Mouse (Mus musculus) ES-Bruce4 (cell line): ENCODE measurements at regions not wholly inside any gene's neighbourhood (a gene's known extent, or its start where the extent isn't known, plus 50 kb on each side); places are given as distances from the start of the nearest gene placed in this dataset.

Experiments
- H3K27ac ChIP-seq: 2 replicates; pipeline ENCODE4 v1.5.1; 2012; ENCODE audit warnings: low read length, inconsistent platforms; ENCODE audit not compliant: insufficient read depth
- H3K27me3 ChIP-seq: 2 replicates; pipeline ENCODE4 v1.6.1; 2012; ENCODE audit warnings: mild to moderate bottlenecking, low read length, inconsistent platforms; ENCODE audit not compliant: control insufficient read depth, poor library complexity, insufficient read depth, severe bottlenecking
- H3K36me3 ChIP-seq: 2 replicates; pipeline ENCODE4 v1.6.1; 2012; ENCODE audit warnings: inconsistent platforms, mild to moderate bottlenecking, low read length, moderate library complexity; ENCODE audit not compliant: control insufficient read depth, poor library complexity, insufficient read depth, severe bottlenecking
- H3K4me1 ChIP-seq: one replicate; pipeline ENCODE4 v1.8.1; 2011; ENCODE audit warnings: low read length; ENCODE audit not compliant: control insufficient read depth, insufficient read depth
- H3K4me3 ChIP-seq: 2 replicates; pipeline ENCODE4 v1.5.1; 2011; ENCODE audit warnings: low read depth, mild to moderate bottlenecking, low read length
- H3K9ac ChIP-seq: 2 replicates; pipeline ENCODE4 v1.6.1; 2012; ENCODE audit warnings: low read depth, mild to moderate bottlenecking, inconsistent platforms; ENCODE audit not compliant: poor library complexity, severe bottlenecking
- H3K9me3 ChIP-seq: replicated peaks from 2 replicates; pipeline ENCODE4 v1.6.1; 2012; ENCODE audit warnings: mild to moderate bottlenecking, low read length, inconsistent platforms; ENCODE audit not compliant: control insufficient read depth, poor library complexity, insufficient read depth, severe bottlenecking
- CTCF ChIP-seq: IDR thresholded peaks from one replicate; pipeline ENCODE4 v1.8.1; 2011; ENCODE audit warnings: low read depth, low read length
- EP300 ChIP-seq: IDR thresholded peaks from 2 replicates; pipeline ENCODE4 v1.6.1; 2011; ENCODE audit warnings: low read depth, low read length; ENCODE audit not compliant: insufficient read depth
- POLR2A ChIP-seq: IDR thresholded peaks from one replicate; pipeline ENCODE4 v1.8.1; 2011; ENCODE audit warnings: low read length; ENCODE audit not compliant: insufficient read depth

- TF ChIP-seq EP300 (no peak), POLR2A (no peak), CTCF (no peak)
- no peak overlapping the region for H3K27ac ChIP-seq
- H3K36me3 ChIP-seq: no peaks in the 10 kb centered on the region
Observed at GRCm38 (mm10) chr6:111664603-111665002, 609.0 kb upstream of the Lmcd1 start.

GRCm38 (mm10) chr6:111684911-111685310 lies 588.6 kb upstream of the Lmcd1 start:
- H3K4me3 ChIP-seq: no peak overlapping the region
- H3K27me3 ChIP-seq: no peaks in the 10 kb centered on the region
- no peaks in the 10 kb centered on the region for H3K4me1 ChIP-seq
- H3K27ac ChIP-seq: no peak overlapping the region
- H3K36me3 ChIP-seq: no peaks in the 10 kb centered on the region
- H3K9me3 ChIP-seq: peaks cover 4% of the 10 kb centered on the region
- H3K9ac ChIP-seq: no peak overlapping the region
- TF ChIP-seq CTCF (peak; percentile 21), POLR2A (no peak), EP300 (no peak)

More at GRCm38 (mm10) chr6:111664603-111665002, 609.0 kb upstream of the Lmcd1 start:
- no peaks in the 10 kb centered on the region for H3K4me1 ChIP-seq
- H3K27me3 ChIP-seq: no peaks in the 10 kb centered on the region
- no peak overlapping the region for H3K4me3 ChIP-seq
- no peaks in the 10 kb centered on the region for H3K9me3 ChIP-seq
- no peak overlapping the region for H3K9ac ChIP-seq

GRCm38 (mm10) chr6:111702864-111703263 lies 570.7 kb upstream of the Lmcd1 start:
- H3K9ac ChIP-seq: no peak overlapping the region
- no peaks in the 10 kb centered on the region for H3K36me3 ChIP-seq
- H3K27me3 ChIP-seq: no peaks in the 10 kb centered on the region
- H3K4me1 ChIP-seq: no peaks in the 10 kb centered on the region
- no peak for TF ChIP-seq EP300
- H3K4me3 ChIP-seq: no peak overlapping the region
- H3K27ac ChIP-seq: no peak overlapping the region
- H3K9me3 ChIP-seq: no peaks in the 10 kb centered on the region

GRCm38 (mm10) chr6:111708277-111708676 lies 565.3 kb upstream of the Lmcd1 start:
- Histone ChIP-seq H3K9ac (no peak overlapping the region), H3K27ac (no peak overlapping the region), H3K27me3 (no peaks in the 10 kb centered on the region), H3K36me3 (no peaks in the 10 kb centered on the region), H3K4me1 (no peaks in the 10 kb centered on the region), H3K9me3 (no peaks in the 10 kb centered on the region), H3K4me3 (no peak overlapping the region)
- no peak for TF ChIP-seq CTCF
- TF ChIP-seq EP300: no peak
- TF ChIP-seq POLR2A: no peak

GRCm38 (mm10) chr6:111725969-111726368 lies 547.6 kb upstream of the Lmcd1 start:
- H3K27me3 ChIP-seq: no peaks in the 10 kb centered on the region
- H3K4me3 ChIP-seq: no peak overlapping the region
- H3K9ac ChIP-seq: no peak overlapping the region
- no peak overlapping the region for H3K27ac ChIP-seq
- H3K4me1 ChIP-seq: no peaks in the 10 kb centered on the region
- no peaks in the 10 kb centered on the region for H3K36me3 ChIP-seq
- H3K9me3 ChIP-seq: no peaks in the 10 kb centered on the region
- no peak for TF ChIP-seq EP300
- TF ChIP-seq POLR2A: no peak
- TF ChIP-seq CTCF: no peak

- H3K9me3 ChIP-seq: no peaks in the 10 kb centered on the region
- no peaks in the 10 kb centered on the region for H3K27me3 ChIP-seq
- no peak for TF ChIP-seq EP300
- no peak for TF ChIP-seq POLR2A
Observed at GRCm38 (mm10) chr6:111730381-111730780, 543.2 kb upstream of the Lmcd1 start.

More at GRCm38 (mm10) chr6:111730381-111730780, 543.2 kb upstream of the Lmcd1 start:
- H3K9ac ChIP-seq: no peak overlapping the region
- H3K4me1 ChIP-seq: no peaks in the 10 kb centered on the region
- H3K4me3 ChIP-seq: no peak overlapping the region
- no peak overlapping the region for H3K27ac ChIP-seq
- H3K36me3 ChIP-seq: no peaks in the 10 kb centered on the region
